Mouse (Mus musculus) gastrocnemius, postnatal 10 days (tissue): ENCODE data around the gene Apol8. TPM values are rescaled to one million over a fixed set of nuclear protein-coding genes. Genes with fewer than 3 reads are reported as not detected.

Experiments used
- total RNA-seq, 2 experiments: library from RNA; stranded (reverse); gene quantifications; 2 replicates each; pipeline ENCODE4 v1.2.3; 2021

The Apol8 gene
- total RNA-seq, 2 experiments from 2014 or later, result 0.61 TPM; not detected in 1

Other genes starting within 250 kb of the Apol8 start
- not detected for gene Apol11a, start 248.7 kb downstream of the Apol8 start, total RNA-seq
- under 1 TPM in 1 of 2 experiments, not detected in 1; 0.12 TPM for gene Apol7c, start 223.7 kb downstream of the Apol8 start, total RNA-seq
- not detected for gene 1700025B11Rik, start 195.1 kb downstream of the Apol8 start, total RNA-seq
- gene Apol10b, start 160.9 kb downstream of the Apol8 start, total RNA-seq, result under 1 TPM in 1 of 2 experiments, not detected in 1; 0.32 TPM
- not detected for gene Gm36245, start 157.7 kb downstream of the Apol8 start, total RNA-seq
- gene Apol11b, start 113.7 kb downstream of the Apol8 start, total RNA-seq, result under 1 TPM in 1 of 2 experiments, not detected in 1; 0.18 TPM
- gene Apol7e, start 58.1 kb downstream of the Apol8 start, total RNA-seq, result not detected
- gene Apol9b, start 28.0 kb downstream of the Apol8 start, total RNA-seq, result not detected
- 100 to 1,000 TPM; 117 to 155 TPM for gene Myh9, start 85.2 kb upstream of the Apol8 start, total RNA-seq
- gene Txn2, start 172.0 kb upstream of the Apol8 start, total RNA-seq, result 100 to 1,000 TPM; 198 to 232 TPM
- 1 to 10 TPM; 2.2 to 2.8 TPM for gene Foxred2, start 199.7 kb upstream of the Apol8 start, total RNA-seq
- 10 to 100 TPM; 80.8 to 85.2 TPM for gene Eif3d, start 213.8 kb upstream of the Apol8 start, total RNA-seq